Mouse (Mus musculus) A20 (cell line): Measurements from ENCODE around the gene Olfr1185-ps1.
"Not testable (repeated sequence)": the region's sequence is repeated elsewhere in the genome, so short reads cannot be mapped to it uniquely, and the experiment has no call there.

Experiments
- DNase-seq: peaks from one replicate; pipeline ENCODE4 v3.0.0-alpha.2; 2011; ENCODE audit warnings: low read depth, low spot score

Olfr1185-ps1 gene

GRCm38 (mm10) chr2:88493020-88493419 is at the start of gene Olfr1185-ps1:
Gene Olfr1185-ps1, plus strand, starts transcription at chr2:88493320.
- DNase-seq = no peak

- DNase-seq = no peak
Measured at GRCm38 (mm10) chr2:88449031-88449430, 44.1 kb upstream of the Olfr1185-ps1 start, which contains the start of gene Gm13757. Gene Gm13757, minus strand, starts transcription at chr2:88449131.

- not testable (repeated sequence) for DNase-seq
Measured at GRCm38 (mm10) chr2:88454567-88454966, 38.6 kb upstream of the Olfr1185-ps1 start, which contains the start of gene Olfr1183. Gene Olfr1183, plus strand, starts transcription at chr2:88454867.

- DNase-seq = no peak
Measured at GRCm38 (mm10) chr2:88483298-88483697, 9.8 kb upstream of the Olfr1185-ps1 start, which contains the start of gene Olfr1184. Gene Olfr1184, plus strand, starts transcription at chr2:88483598.

- no peak for DNase-seq
Measured at GRCm38 (mm10) chr2:88518251-88518650, 25.1 kb downstream of the Olfr1185-ps1 start, which contains the start of gene Olfr1186. Gene Olfr1186, plus strand, starts transcription at chr2:88518551.

- DNase-seq = no peak
Measured at GRCm38 (mm10) chr2:88525720-88526119, 32.6 kb downstream of the Olfr1185-ps1 start.
